Mouse (Mus musculus): ENCODE results near the gene Dyrk1a. TPM values are rescaled to one million over a fixed set of nuclear protein-coding genes. Genes with fewer than 3 reads are reported as not detected.

Dyrk1a gene
- polyA plus RNA-seq, 1 experiment from 2014 or later = 4.0 TPM

DNA sequence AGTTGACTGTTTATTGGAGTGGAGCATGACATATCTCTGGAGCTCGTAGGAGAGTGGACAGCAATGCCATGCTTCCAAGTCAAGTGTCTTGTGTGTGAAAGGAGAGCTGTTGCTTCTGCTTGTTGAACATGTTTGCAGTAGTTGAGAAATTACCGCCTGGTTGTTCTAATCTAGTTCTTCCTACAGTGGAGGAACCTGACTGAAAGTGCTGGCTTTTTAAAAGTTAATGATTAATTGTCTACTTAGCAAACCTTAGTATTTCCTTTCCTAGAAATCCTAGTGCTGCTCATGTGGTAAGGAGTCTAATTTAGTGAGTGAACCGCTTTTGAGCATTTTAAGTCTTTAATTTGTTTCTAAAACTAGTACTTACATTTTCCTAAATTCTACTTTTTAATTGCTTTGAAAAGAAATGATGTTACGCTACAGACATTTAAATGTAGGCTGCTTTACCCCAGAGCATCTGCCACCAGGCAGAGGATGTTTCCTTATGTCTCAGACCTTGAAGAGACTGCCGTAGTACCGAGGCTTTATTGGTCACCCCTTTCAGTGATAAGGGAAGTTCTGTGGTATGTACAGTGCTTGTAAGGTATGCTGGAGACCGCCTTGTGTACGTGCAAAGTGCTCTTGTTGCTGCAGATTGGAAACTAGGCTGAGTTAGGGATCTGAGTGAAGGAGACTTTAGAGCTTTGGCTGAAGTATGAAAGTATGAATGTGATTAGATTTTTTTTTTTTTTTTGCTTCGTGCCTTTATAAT lies 59.3 kb downstream of the Dyrk1a start:
- WGBS (ENCODE audit: insufficient replicate concordance) = 47% methylated on average over 9 of the region's 9 CpGs
- Histone ChIP-seq H3K4me3 (ENCODE audit: low read depth, low read length) (no peak overlapping the region), H3K9me3 (replicated peaks; ENCODE audit: control insufficient read depth, low read length) (no peaks in the 10 kb centered on the region), H3K27me3 (ENCODE audit: control insufficient read depth, insufficient read depth, low read depth, low read length) (no peaks in the 10 kb centered on the region), H3K4me2 (ENCODE audit: low read depth, low read length) (peak overlapping the region; percentile 26), H3K4me1 (ENCODE audit: control insufficient read depth, low read depth, low read length) (peaks cover 11% of the 10 kb centered on the region), H3K36me3 (ENCODE audit: control insufficient read depth, insufficient read depth) (no peaks in the 10 kb centered on the region), H3K9ac (ENCODE audit: low read depth, low read length) (no peak overlapping the region), H3K27ac (ENCODE audit: low read length) (peak overlapping the region; percentile 42; the same call in 1 of the 2 replicates)
- no peak for ATAC-seq (ENCODE audit: low read depth)

GRCm38 (mm10) chr16:94631984-94632383 lies 62.2 kb downstream of the Dyrk1a start:
- no peaks in the 10 kb centered on the region for H3K9me3 ChIP-seq (replicated peaks; ENCODE audit: control insufficient read depth, low read length)
- 12% methylated on average over 5 of the region's 5 CpGs for WGBS (ENCODE audit: insufficient replicate concordance)
- H3K36me3 ChIP-seq (ENCODE audit: control insufficient read depth, insufficient read depth) = no peaks in the 10 kb centered on the region
- H3K4me1 ChIP-seq (ENCODE audit: control insufficient read depth, low read depth, low read length) = peaks cover 11% of the 10 kb centered on the region
- H3K4me3 ChIP-seq (ENCODE audit: low read depth, low read length) = no peak overlapping the region
- no peak overlapping the region for H3K9ac ChIP-seq (ENCODE audit: low read depth, low read length)
- no peaks in the 10 kb centered on the region for H3K27me3 ChIP-seq (ENCODE audit: control insufficient read depth, insufficient read depth, low read depth, low read length)
- peak; percentile 89 for ATAC-seq (ENCODE audit: low read depth)
- H3K27ac ChIP-seq (ENCODE audit: low read length) = no peak overlapping the region
- H3K4me2 ChIP-seq (ENCODE audit: low read depth, low read length) = no peak overlapping the region

DNA sequence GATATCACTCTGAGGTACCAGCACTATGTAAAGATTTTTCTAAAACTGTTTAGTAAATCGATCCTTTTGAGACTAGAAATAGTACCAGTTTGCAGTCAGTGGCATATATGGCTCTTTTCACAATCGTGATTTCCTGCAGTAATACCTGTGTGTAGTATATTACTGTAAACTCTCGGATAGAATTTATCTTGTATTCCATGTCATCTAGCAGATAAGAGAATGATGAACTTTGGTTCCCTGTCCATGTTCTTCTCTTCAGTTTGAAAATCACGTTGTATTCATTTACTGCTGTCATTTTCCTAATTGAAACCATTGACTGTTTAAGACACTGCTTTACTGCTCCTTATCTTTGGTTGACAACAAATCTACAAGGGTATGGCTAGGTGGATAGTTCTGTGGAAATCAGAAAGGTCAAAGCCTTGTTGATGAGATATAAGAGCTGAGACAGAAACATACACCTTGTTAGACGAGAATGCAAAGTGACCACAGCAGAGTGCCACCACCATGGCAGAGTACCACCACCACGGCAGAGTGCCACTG lies 62.7 kb downstream of the Dyrk1a start:
- Histone ChIP-seq H3K27ac (ENCODE audit: low read length) (0 out of 2 replicates have a peak overlapping the region, but pooled peaks have one; percentile 37), H3K4me2 (ENCODE audit: low read depth, low read length) (no peak overlapping the region), H3K36me3 (ENCODE audit: control insufficient read depth, insufficient read depth) (no peaks in the 10 kb centered on the region), H3K9me3 (replicated peaks; ENCODE audit: control insufficient read depth, low read length) (no peaks in the 10 kb centered on the region), H3K9ac (ENCODE audit: low read depth, low read length) (no peak overlapping the region), H3K4me3 (ENCODE audit: low read depth, low read length) (no peak overlapping the region), H3K27me3 (ENCODE audit: control insufficient read depth, insufficient read depth, low read depth, low read length) (no peaks in the 10 kb centered on the region), H3K4me1 (ENCODE audit: control insufficient read depth, low read depth, low read length) (peaks cover 11% of the 10 kb centered on the region)
- WGBS (ENCODE audit: insufficient replicate concordance) = 57% methylated on average over 6 of the region's 6 CpGs
- no peak for ATAC-seq (ENCODE audit: low read depth)

DNA sequence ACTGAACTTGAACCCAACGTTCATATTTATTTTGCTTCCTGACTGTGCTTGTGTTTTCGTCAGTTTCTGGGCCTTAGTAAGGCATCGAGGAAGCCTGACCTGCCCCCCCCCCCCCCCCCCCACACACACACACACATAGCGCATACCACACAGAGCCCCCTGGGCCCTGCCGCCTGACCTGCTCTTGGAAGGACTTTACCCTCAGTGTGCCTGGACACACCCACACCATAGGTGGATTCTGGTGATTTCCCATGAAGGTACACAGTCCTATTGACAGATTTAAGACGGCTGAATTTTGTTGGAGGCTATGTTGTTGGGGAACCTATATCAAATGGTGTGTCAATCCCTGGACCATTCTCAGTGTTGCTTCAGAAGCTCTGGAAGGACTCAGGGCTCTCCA lies 63.2 kb downstream of the Dyrk1a start:
- Histone ChIP-seq H3K36me3 (ENCODE audit: control insufficient read depth, insufficient read depth) (no peaks in the 10 kb centered on the region), H3K9ac (ENCODE audit: low read depth, low read length) (no peak overlapping the region), H3K4me1 (ENCODE audit: control insufficient read depth, low read depth, low read length) (peaks cover 11% of the 10 kb centered on the region), H3K9me3 (replicated peaks; ENCODE audit: control insufficient read depth, low read length) (no peaks in the 10 kb centered on the region), H3K27me3 (ENCODE audit: control insufficient read depth, insufficient read depth, low read depth, low read length) (no peaks in the 10 kb centered on the region), H3K4me2 (ENCODE audit: low read depth, low read length) (no peak overlapping the region), H3K4me3 (ENCODE audit: low read depth, low read length) (no peak overlapping the region), H3K27ac (ENCODE audit: low read length) (no peak overlapping the region)
- peak; percentile 25; the same call in 1 of the 2 replicates for ATAC-seq (ENCODE audit: low read depth)
- WGBS (ENCODE audit: insufficient replicate concordance) = 71% methylated on average over 6 of the region's 6 CpGs

DNA sequence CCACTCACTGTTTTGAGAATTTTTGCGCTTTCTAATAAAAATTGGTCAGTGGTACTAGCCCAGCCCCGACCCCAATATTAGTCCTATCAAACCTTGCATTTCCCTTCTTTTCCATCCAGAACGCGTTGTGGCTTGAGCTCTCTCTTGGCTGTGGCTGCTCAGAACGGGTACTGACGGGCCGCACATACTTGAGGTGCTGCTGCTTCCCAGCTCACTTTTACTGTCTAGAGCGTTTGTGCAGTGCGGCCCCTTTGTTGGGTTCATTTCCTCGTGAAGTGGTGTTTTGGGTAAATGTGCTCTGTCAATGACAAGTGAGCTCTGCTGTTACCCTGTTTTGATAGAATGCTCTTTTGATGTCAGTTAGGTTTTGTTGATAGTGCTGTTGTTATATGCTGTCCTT lies 67.6 kb downstream of the Dyrk1a start:
- no peaks in the 10 kb centered on the region for H3K27me3 ChIP-seq (ENCODE audit: control insufficient read depth, insufficient read depth, low read depth, low read length)
- no peak for ATAC-seq (ENCODE audit: low read depth)
- no peak overlapping the region for H3K27ac ChIP-seq (ENCODE audit: low read length)
- H3K4me3 ChIP-seq (ENCODE audit: low read depth, low read length) = no peak overlapping the region
- H3K9me3 ChIP-seq (replicated peaks; ENCODE audit: control insufficient read depth, low read length) = no peaks in the 10 kb centered on the region
- H3K36me3 ChIP-seq (ENCODE audit: control insufficient read depth, insufficient read depth) = no peaks in the 10 kb centered on the region
- no peak overlapping the region for H3K9ac ChIP-seq (ENCODE audit: low read depth, low read length)
- 60% methylated on average over 10 of the region's 10 CpGs for WGBS (ENCODE audit: insufficient replicate concordance)
- H3K4me1 ChIP-seq (ENCODE audit: control insufficient read depth, low read depth, low read length) = peaks cover 21% of the 10 kb centered on the region
- no peak overlapping the region for H3K4me2 ChIP-seq (ENCODE audit: low read depth, low read length)

DNA sequence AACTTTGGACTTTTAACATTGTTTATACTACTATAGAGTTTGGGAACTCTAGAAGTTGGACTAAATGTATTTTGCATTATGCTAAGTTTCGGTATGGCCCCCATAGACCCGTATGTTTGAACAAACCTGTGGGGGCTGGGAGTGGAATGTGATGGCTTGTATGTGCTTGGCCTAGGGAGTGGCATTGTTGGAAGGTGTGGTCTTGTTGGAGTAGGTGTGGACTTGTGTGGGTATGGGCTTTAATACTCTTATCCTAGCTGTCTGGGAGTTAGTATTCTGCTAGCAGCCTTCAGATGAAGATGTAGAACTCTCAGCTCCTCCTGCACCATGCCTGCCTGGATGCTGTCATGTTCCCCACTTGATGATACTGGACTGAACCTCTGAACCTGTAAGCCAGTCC lies 72.0 kb downstream of the Dyrk1a start:
- H3K9ac ChIP-seq (ENCODE audit: low read depth, low read length) = no peak overlapping the region
- H3K4me1 ChIP-seq (ENCODE audit: control insufficient read depth, low read depth, low read length) = peaks cover 22% of the 10 kb centered on the region
- WGBS (ENCODE audit: insufficient replicate concordance) = 83% methylated on average over 2 of the region's 2 CpGs
- ATAC-seq (ENCODE audit: low read depth) = 0 out of 2 replicates have a peak, but pooled peaks have one; percentile 30
- H3K9me3 ChIP-seq (replicated peaks; ENCODE audit: control insufficient read depth, low read length) = no peaks in the 10 kb centered on the region
- no peak overlapping the region for H3K4me2 ChIP-seq (ENCODE audit: low read depth, low read length)
- no peaks in the 10 kb centered on the region for H3K27me3 ChIP-seq (ENCODE audit: control insufficient read depth, insufficient read depth, low read depth, low read length)
- no peaks in the 10 kb centered on the region for H3K36me3 ChIP-seq (ENCODE audit: control insufficient read depth, insufficient read depth)
- no peak overlapping the region for H3K27ac ChIP-seq (ENCODE audit: low read length)
- H3K4me3 ChIP-seq (ENCODE audit: low read depth, low read length) = no peak overlapping the region

- H3K36me3 ChIP-seq (ENCODE audit: control insufficient read depth, insufficient read depth) = no peaks in the 10 kb centered on the region
- H3K4me1 ChIP-seq (ENCODE audit: control insufficient read depth, low read depth, low read length) = peaks cover 13% of the 10 kb centered on the region
- ATAC-seq (ENCODE audit: low read depth) = no peak
- H3K4me3 ChIP-seq (ENCODE audit: low read depth, low read length) = no peak overlapping the region
- no peaks in the 10 kb centered on the region for H3K27me3 ChIP-seq (ENCODE audit: control insufficient read depth, insufficient read depth, low read depth, low read length)
- WGBS (ENCODE audit: insufficient replicate concordance) = 33% methylated on average over 5 of the region's 5 CpGs
- H3K9ac ChIP-seq (ENCODE audit: low read depth, low read length) = no peak overlapping the region
- no peak overlapping the region for H3K27ac ChIP-seq (ENCODE audit: low read length)
- H3K9me3 ChIP-seq (replicated peaks; ENCODE audit: control insufficient read depth, low read length) = no peaks in the 10 kb centered on the region
- no peak overlapping the region for H3K4me2 ChIP-seq (ENCODE audit: low read depth, low read length)
Measured at GRCm38 (mm10) chr16:94647153-94647552, 77.3 kb downstream of the Dyrk1a start.

- peak; percentile 43; the same call in 1 of the 2 replicates for ATAC-seq (ENCODE audit: low read depth)
Measured at GRCm38 (mm10) chr16:94647925-94648324, 78.1 kb downstream of the Dyrk1a start.

GRCm38 (mm10) chr16:94649861-94650260 lies 80.1 kb downstream of the Dyrk1a start:
- peaks cover 10% of the 10 kb centered on the region for H3K4me1 ChIP-seq (ENCODE audit: control insufficient read depth, low read depth, low read length)
- H3K4me2 ChIP-seq (ENCODE audit: low read depth, low read length) = no peak overlapping the region
- WGBS (ENCODE audit: insufficient replicate concordance) = 58% methylated on average over 3 of the region's 3 CpGs
- no peaks in the 10 kb centered on the region for H3K27me3 ChIP-seq (ENCODE audit: control insufficient read depth, insufficient read depth, low read depth, low read length)
- no peak overlapping the region for H3K9ac ChIP-seq (ENCODE audit: low read depth, low read length)
- no peak overlapping the region for H3K27ac ChIP-seq (ENCODE audit: low read length)
- no peaks in the 10 kb centered on the region for H3K9me3 ChIP-seq (replicated peaks; ENCODE audit: control insufficient read depth, low read length)
- H3K4me3 ChIP-seq (ENCODE audit: low read depth, low read length) = no peak overlapping the region
- no peak for ATAC-seq (ENCODE audit: low read depth)
- H3K36me3 ChIP-seq (ENCODE audit: control insufficient read depth, insufficient read depth) = no peaks in the 10 kb centered on the region

More at GRCm38 (mm10) chr16:94647925-94648324, 78.1 kb downstream of the Dyrk1a start:
- no peak overlapping the region for H3K27ac ChIP-seq (ENCODE audit: low read length)
- WGBS (ENCODE audit: insufficient replicate concordance) = 85% methylated on average over 2 of the region's 2 CpGs
- no peaks in the 10 kb centered on the region for H3K9me3 ChIP-seq (replicated peaks; ENCODE audit: control insufficient read depth, low read length)
- H3K4me2 ChIP-seq (ENCODE audit: low read depth, low read length) = no peak overlapping the region
- H3K27me3 ChIP-seq (ENCODE audit: control insufficient read depth, insufficient read depth, low read depth, low read length) = no peaks in the 10 kb centered on the region
- H3K36me3 ChIP-seq (ENCODE audit: control insufficient read depth, insufficient read depth) = no peaks in the 10 kb centered on the region
- H3K9ac ChIP-seq (ENCODE audit: low read depth, low read length) = no peak overlapping the region
- H3K4me1 ChIP-seq (ENCODE audit: control insufficient read depth, low read depth, low read length) = peaks cover 10% of the 10 kb centered on the region
- H3K4me3 ChIP-seq (ENCODE audit: low read depth, low read length) = no peak overlapping the region

All from liver, embryonic 16.5 days (tissue).